Mouse (Mus musculus): ENCODE results near the gene Slc44a3. TPM values are rescaled to one million over a fixed set of nuclear protein-coding genes. Genes with fewer than 3 reads are reported as not detected.

Slc44a3 gene
- polyA plus RNA-seq, 1 experiment from 2014 or later, result 15.2 TPM

DNA sequence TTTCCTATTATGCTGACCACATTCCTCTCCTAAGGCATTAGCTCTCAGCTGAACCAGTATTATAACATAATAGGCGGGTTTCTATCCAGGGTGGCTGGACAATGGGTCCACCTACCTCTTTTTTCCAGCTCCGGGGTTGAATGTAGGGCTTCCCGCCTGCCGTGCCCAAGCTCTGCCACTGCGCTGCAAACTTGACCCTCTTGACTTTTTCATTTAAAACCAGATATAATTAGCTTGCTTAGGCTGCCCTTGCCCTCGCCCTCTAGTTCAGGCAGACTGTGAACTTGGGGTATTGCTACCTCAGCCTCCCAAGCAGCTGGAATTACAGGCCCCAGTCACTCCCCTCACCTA lies 114.0 kb downstream of the Slc44a3 start:
- Histone ChIP-seq H3K4me3 (ENCODE audit: low read depth, low read length) (no peak overlapping the region), H3K9me3 (ENCODE audit: low read length) (no peaks in the 10 kb centered on the region), H3K27me3 (ENCODE audit: insufficient read depth, low read length) (no peaks in the 10 kb centered on the region), H3K9ac (replicated peaks) (no peak overlapping the region), H3K4me1 (ENCODE audit: insufficient read depth) (peaks cover 3% of the 10 kb centered on the region; the same call in 1 of the 2 replicates), H3K36me3 (replicated peaks; ENCODE audit: insufficient read depth, low read length) (no peaks in the 10 kb centered on the region), H3K27ac (ENCODE audit: low read depth) (no peak overlapping the region), H3K4me2 (ENCODE audit: low read depth, low read length) (no peak overlapping the region)
- no peak for DNase-seq
- WGBS (ENCODE audit: insufficient replicate concordance), result 79% methylated on average over 6 of the region's 6 CpGs
- no peak for ATAC-seq
- TF ChIP-seq EP300 (IDR thresholded peaks at IDR 0.05; ENCODE audit: low read depth) (no peak), CTCF (IDR thresholded peaks at IDR 0.05; ENCODE audit: low read depth) (no peak)

DNA sequence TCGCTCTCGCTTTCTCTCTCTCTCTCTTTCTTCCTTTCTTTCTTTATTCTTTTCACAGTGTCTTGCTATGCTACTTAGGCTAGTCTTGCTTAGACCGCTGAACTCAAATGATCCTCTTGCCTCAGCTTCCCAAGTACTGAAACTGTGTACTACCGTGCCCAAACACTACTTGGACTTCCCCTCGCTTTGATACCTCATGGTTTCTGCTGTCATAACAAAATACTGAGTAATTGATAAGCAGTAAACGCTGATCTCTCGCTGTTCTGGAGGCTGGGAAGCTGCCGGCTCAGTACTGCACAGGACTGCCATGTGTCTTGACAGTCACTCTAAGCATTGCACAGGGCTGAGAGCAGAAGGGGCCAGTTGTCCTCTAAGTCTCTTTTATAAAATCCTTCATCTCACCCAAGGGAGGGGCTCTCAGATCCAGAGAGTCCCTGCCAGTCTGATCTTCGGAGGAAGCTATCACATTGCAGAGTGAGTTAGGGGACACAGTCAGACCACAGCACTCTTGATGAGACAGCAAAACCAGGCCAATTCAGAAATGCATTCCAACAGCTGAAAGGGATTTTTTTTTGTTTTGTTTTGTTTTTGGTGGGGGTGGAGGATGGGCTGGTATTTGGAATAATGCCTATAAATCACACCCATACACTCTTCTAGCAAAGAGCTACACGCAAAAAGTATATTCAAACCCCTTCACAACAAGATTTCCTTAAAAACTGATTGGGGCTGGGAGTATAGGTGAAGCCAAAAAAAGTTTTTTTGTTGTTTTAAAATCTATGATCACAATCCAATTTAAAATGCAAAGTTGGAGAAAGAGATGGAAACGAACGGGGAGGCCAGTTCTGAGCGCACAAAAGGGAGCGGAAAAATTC lies 114.6 kb downstream of the Slc44a3 start:
- Histone ChIP-seq H3K9me3 (ENCODE audit: low read length) (no peaks in the 10 kb centered on the region), H3K4me2 (ENCODE audit: low read depth, low read length) (no peak overlapping the region), H3K9ac (replicated peaks) (no peak overlapping the region), H3K4me3 (ENCODE audit: low read depth, low read length) (no peak overlapping the region), H3K27me3 (ENCODE audit: insufficient read depth, low read length) (no peaks in the 10 kb centered on the region), H3K36me3 (replicated peaks; ENCODE audit: insufficient read depth, low read length) (no peaks in the 10 kb centered on the region), H3K4me1 (ENCODE audit: insufficient read depth) (peaks cover 3% of the 10 kb centered on the region), H3K27ac (ENCODE audit: low read depth) (peak overlapping the region; percentile 13; the same call in 1 of the 2 replicates)
- WGBS (ENCODE audit: insufficient replicate concordance), result 62% methylated on average over 14 of the region's 14 CpGs
- no peak for ATAC-seq
- TF ChIP-seq EP300 (IDR thresholded peaks at IDR 0.05; ENCODE audit: low read depth) (no peak), CTCF (IDR thresholded peaks at IDR 0.05; ENCODE audit: low read depth) (no peak)
- no peak for DNase-seq

DNA sequence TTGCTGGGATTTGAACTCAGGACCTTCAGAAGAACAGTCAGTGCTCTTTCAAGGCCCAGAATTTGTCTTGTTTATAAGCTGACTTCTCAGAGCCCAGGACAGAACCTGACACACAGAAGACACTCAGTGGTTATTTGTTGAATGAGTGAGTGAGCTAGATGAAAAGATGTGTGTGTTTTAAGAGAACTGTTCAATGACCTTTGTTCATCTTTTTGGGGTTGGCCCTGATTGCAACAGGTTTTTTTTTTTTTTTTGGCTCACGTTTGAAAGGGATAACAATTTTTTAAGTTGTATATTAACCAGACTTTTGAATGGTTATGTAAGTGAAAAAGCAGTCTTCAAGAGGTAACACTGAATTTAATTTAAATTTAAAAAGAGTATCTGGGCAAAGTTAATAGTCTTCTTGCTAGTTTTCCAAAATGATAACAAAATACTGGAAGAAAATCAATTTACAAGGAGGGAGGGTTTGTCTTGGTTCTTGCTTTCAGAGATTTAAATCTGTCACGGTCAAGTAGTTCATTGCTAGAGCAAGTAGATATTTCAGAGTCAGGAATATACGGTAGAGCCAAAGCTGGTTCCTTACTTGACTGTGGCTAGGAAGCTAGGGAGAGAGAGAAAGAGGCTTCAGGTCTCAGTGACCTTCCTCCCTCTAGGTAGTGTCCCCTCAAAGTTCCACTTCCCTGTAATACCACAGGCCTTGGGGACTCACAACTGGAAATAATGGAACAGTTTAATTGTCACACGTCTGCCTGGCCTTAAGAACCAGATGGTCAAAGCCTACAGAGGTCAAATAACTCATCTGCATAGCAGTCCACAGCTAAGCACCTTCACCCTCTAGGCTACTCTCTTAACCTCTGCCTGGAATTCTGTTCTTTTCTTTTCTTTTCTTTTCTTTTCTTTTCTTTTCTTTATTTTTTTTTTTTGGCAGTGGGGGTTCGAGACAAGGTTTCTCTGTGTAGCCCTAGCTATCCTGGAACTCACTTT lies 115.7 kb downstream of the Slc44a3 start:
- Histone ChIP-seq H3K9ac (replicated peaks) (no peak overlapping the region), H3K4me1 (ENCODE audit: insufficient read depth) (peaks cover 10% of the 10 kb centered on the region), H3K4me3 (ENCODE audit: low read depth, low read length) (no peak overlapping the region), H3K27me3 (ENCODE audit: insufficient read depth, low read length) (no peaks in the 10 kb centered on the region), H3K9me3 (ENCODE audit: low read length) (no peaks in the 10 kb centered on the region), H3K27ac (ENCODE audit: low read depth) (peak overlapping the region; percentile 76), H3K4me2 (ENCODE audit: low read depth, low read length) (no peak overlapping the region), H3K36me3 (replicated peaks; ENCODE audit: insufficient read depth, low read length) (no peaks in the 10 kb centered on the region)
- DNase-seq, result no peak
- WGBS (ENCODE audit: insufficient replicate concordance), result 59% methylated on average over 5 of the region's 5 CpGs
- TF ChIP-seq CTCF (IDR thresholded peaks at IDR 0.05; ENCODE audit: low read depth), result no peak
- TF ChIP-seq EP300 (IDR thresholded peaks at IDR 0.05; ENCODE audit: low read depth), result peak; percentile 65
- peak; percentile 66 for ATAC-seq

DNA sequence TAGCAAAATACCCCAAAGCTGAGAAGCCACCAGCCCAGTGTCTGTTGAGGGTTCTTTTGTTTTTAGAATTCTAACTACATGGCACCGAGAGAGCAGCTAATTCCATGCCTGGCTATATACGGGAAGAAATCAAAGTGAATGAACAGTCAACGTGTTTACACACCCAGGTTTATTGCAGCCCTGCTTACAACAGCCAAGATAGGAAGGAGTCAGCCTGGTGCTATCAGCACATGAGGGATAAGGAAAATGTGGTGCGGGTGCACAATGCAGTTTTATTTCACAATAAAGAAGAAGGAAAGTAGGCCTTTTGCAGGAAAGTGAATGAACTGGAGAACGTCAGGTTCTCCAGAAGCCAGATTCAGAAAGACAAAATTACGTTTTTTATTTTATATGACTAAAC lies 120.8 kb downstream of the Slc44a3 start:
- ATAC-seq, result no peak
- H3K4me2 ChIP-seq (ENCODE audit: low read depth, low read length), result no peak overlapping the region
- H3K9me3 ChIP-seq (ENCODE audit: low read length), result no peaks in the 10 kb centered on the region
- TF ChIP-seq CTCF (IDR thresholded peaks at IDR 0.05; ENCODE audit: low read depth) (no peak), EP300 (IDR thresholded peaks at IDR 0.05; ENCODE audit: low read depth) (no peak)
- WGBS (ENCODE audit: insufficient replicate concordance), result 60% methylated on average over 6 of the region's 6 CpGs
- peaks cover 7% of the 10 kb centered on the region; the same call in 1 of the 2 replicates for H3K4me1 ChIP-seq (ENCODE audit: insufficient read depth)
- DNase-seq, result no peak
- H3K27ac ChIP-seq (ENCODE audit: low read depth), result no peak overlapping the region
- H3K4me3 ChIP-seq (ENCODE audit: low read depth, low read length), result no peak overlapping the region
- no peak overlapping the region for H3K9ac ChIP-seq (replicated peaks)
- no peaks in the 10 kb centered on the region for H3K36me3 ChIP-seq (replicated peaks; ENCODE audit: insufficient read depth, low read length)
- no peaks in the 10 kb centered on the region for H3K27me3 ChIP-seq (ENCODE audit: insufficient read depth, low read length)

Other genes with a start within 250 kb of the Slc44a3 start
- 21.9 and 24.1 TPM in 2 replicates for gene Tmem56, start 249.3 kb downstream of the Slc44a3 start, polyA plus RNA-seq (2015; fragmentation: Nextera tagmentation; extraction: Ambion mirVana)
- 20.1 and 21.3 TPM in 2 replicates for gene Alg14, start 240.6 kb downstream of the Slc44a3 start, polyA plus RNA-seq (2015; fragmentation: Nextera tagmentation; extraction: Ambion mirVana)
- gene Cnn3, start 105.9 kb downstream of the Slc44a3 start, polyA plus RNA-seq (2015; fragmentation: Nextera tagmentation; extraction: Ambion mirVana), result 128 and 143 TPM in 2 replicates
- gene 4930432M17Rik, start 138.4 kb upstream of the Slc44a3 start, polyA plus RNA-seq (2015; fragmentation: Nextera tagmentation; extraction: Ambion mirVana), result not detected in 2 replicates
- 1.3 and 1.5 TPM in 2 replicates for gene F3, start 191.1 kb upstream of the Slc44a3 start, polyA plus RNA-seq (2015; fragmentation: Nextera tagmentation; extraction: Ambion mirVana)

Measured in liver, postnatal 0 days (tissue).